Mouse (Mus musculus) hindbrain, embryonic 13.5 days (tissue): ENCODE measurements around the gene Lif. TPM values are rescaled to one million over a fixed set of nuclear protein-coding genes. Genes with fewer than 3 reads are reported as not detected.

Experiments
- ATAC-seq: fragments of 200-750 bp; cut with Nextera tagmentation; 2 replicates; pipeline ENCODE4 v1.8.0; 2017; ENCODE audit warnings: moderate TSS enrichment; ENCODE audit not compliant: low FRiP score
- H3K27ac ChIP-seq: fragments of 300-500 bp; sonication (generic); 2 replicates; pipeline ENCODE4 v1.5.1; 2015; ENCODE audit warnings: inconsistent platforms, mild to moderate bottlenecking, moderate library complexity
- H3K27me3 ChIP-seq: fragments of 300-500 bp; sonication (generic); 2 replicates; pipeline ENCODE4 v1.6.1; 2015; ENCODE audit warnings: mild to moderate bottlenecking, inconsistent platforms
- H3K36me3 ChIP-seq: fragments of 300-500 bp; sonication (generic); 2 replicates; pipeline ENCODE4 v1.6.1; 2015; ENCODE audit warnings: mild to moderate bottlenecking, inconsistent platforms
- H3K4me1 ChIP-seq: fragments of 300-500 bp; sonication (generic); replicated peaks from 2 replicates; pipeline ENCODE4 v1.6.1; 2015; ENCODE audit warnings: inconsistent platforms
- H3K4me2 ChIP-seq: fragments of 300-500 bp; sonication (generic); 2 replicates; pipeline ENCODE4 v1.6.1; 2015; ENCODE audit warnings: inconsistent platforms, mild to moderate bottlenecking, moderate library complexity
- H3K4me3 ChIP-seq: fragments of 300-500 bp; sonication (generic); 2 replicates; pipeline ENCODE4 v1.5.1; 2015; ENCODE audit warnings: mild to moderate bottlenecking, inconsistent platforms
- H3K9ac ChIP-seq: fragments of 300-500 bp; sonication (generic); 2 replicates; pipeline ENCODE4 v1.6.1; 2015; ENCODE audit warnings: mild to moderate bottlenecking, inconsistent platforms
- H3K9me3 ChIP-seq: fragments of 300-500 bp; sonication (generic); 2 replicates; pipeline ENCODE4 v1.6.1; 2016; ENCODE audit warnings: inconsistent platforms
- WGBS: fragments of 180-500 bp; shearing (Covaris S2); methylation state at CpG from one replicate; pipeline ENCODE4 v1.1.7; 2015; 5-methylcytosine and 5-hydroxymethylcytosine counted together
- polyA plus RNA-seq: library from polyadenylated mRNA; unstranded; fragments of >200 nt; fragmentation: Nextera tagmentation; extraction: Ambion mirVana; gene quantifications from 2 replicates; pipeline ENCODE4 v1.2.1, GENCODE M21; 2015

The Lif gene
- polyA plus RNA-seq, 1 experiment from 2014 or later: 0.08 TPM

DNA sequence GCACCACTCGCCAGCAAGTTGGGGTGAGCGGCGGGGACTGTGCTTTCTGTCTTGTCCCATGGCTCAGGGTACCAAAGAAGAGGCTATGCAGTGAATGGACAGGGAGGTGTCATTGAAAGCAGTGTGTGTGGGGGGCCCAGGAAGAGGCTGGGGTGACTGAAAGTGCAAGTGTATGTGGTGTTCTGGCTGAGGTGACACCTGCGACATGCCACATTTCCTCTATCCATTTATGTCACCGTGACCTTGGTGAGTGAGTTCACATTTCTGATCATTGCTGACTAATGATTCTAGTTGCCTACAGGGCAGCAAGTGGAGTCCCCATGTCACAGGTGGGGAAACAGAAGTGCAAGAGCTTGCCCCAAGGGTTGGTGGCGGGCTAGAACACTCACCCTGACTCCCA lies 11.1 kb downstream of the Lif start:
- Histone ChIP-seq H3K4me1 (peaks cover 14% of the 10 kb centered on the region), H3K27ac (no peak overlapping the region), H3K36me3 (no peaks in the 10 kb centered on the region), H3K9ac (no peak overlapping the region), H3K4me2 (no peak overlapping the region), H3K4me3 (no peak overlapping the region), H3K9me3 (no peaks in the 10 kb centered on the region), H3K27me3 (peaks cover 74% of the 10 kb centered on the region)
- WGBS: 87% methylated on average over 6 of the region's 6 CpGs
- no peak for ATAC-seq

GRCm38 (mm10) chr11:4270744-4271459 lies 13.5 kb downstream of the Lif start:
- no peak overlapping the region for H3K4me2 ChIP-seq
- no peaks in the 10 kb centered on the region for H3K9me3 ChIP-seq
- ATAC-seq: no peak
- 31% methylated on average over 19 of the region's 20 CpGs for WGBS
- peaks cover 50% of the 10 kb centered on the region for H3K27me3 ChIP-seq
- H3K36me3 ChIP-seq: no peaks in the 10 kb centered on the region
- H3K27ac ChIP-seq: no peak overlapping the region
- no peak overlapping the region for H3K4me3 ChIP-seq
- peaks cover 13% of the 10 kb centered on the region for H3K4me1 ChIP-seq
- no peak overlapping the region for H3K9ac ChIP-seq

DNA sequence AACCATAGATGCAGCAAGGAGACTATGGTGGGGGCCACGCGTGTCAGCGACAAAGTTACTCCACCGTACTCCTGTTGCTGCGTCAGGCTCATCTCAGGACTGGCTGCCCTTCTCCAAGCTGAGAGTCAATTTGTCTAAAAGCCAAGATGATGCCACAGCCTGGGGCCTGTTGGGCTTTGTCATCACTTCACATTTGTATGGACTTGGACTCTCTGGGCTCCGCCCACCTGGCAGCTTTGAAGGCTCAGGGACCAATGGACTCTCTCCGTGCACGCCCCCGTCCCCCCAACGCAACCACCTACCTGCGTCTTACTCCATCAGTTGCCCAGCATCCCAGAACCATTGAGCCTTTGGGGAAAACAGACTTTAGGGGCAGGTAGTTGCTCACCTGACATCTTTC lies 14.2 kb downstream of the Lif start:
- no peak overlapping the region for H3K9ac ChIP-seq
- no peak overlapping the region for H3K27ac ChIP-seq
- 57% methylated on average over 11 of the region's 11 CpGs for WGBS
- H3K4me2 ChIP-seq: no peak overlapping the region
- H3K27me3 ChIP-seq: peaks cover 44% of the 10 kb centered on the region
- no peaks in the 10 kb centered on the region for H3K36me3 ChIP-seq
- ATAC-seq: no peak
- peaks cover 9% of the 10 kb centered on the region for H3K4me1 ChIP-seq
- H3K9me3 ChIP-seq: no peaks in the 10 kb centered on the region
- no peak overlapping the region for H3K4me3 ChIP-seq

- H3K27me3 ChIP-seq: 0 out of 2 replicates have a peak, but pooled peaks cover 2% of the 10 kb centered on the region
- H3K4me3 ChIP-seq: no peak overlapping the region
- WGBS: 62% methylated on average over 11 of the region's 11 CpGs
- peaks cover 6% of the 10 kb centered on the region; the same call in 1 of the 2 replicates for H3K4me1 ChIP-seq
- H3K9ac ChIP-seq: no peak overlapping the region
- H3K36me3 ChIP-seq: no peaks in the 10 kb centered on the region
- no peaks in the 10 kb centered on the region for H3K9me3 ChIP-seq
- no peak overlapping the region for H3K27ac ChIP-seq
- no peak for ATAC-seq
- H3K4me2 ChIP-seq: no peak overlapping the region
Observed at GRCm38 (mm10) chr11:4276411-4276861, 19.1 kb downstream of the Lif start.

- H3K9ac ChIP-seq: no peak overlapping the region
- no peaks in the 10 kb centered on the region for H3K9me3 ChIP-seq
- H3K4me3 ChIP-seq: no peak overlapping the region
- 0 out of 2 replicates have a peak, but pooled peaks cover 2% of the 10 kb centered on the region for H3K27me3 ChIP-seq
- no peak overlapping the region for H3K27ac ChIP-seq
- H3K4me1 ChIP-seq: peaks cover 6% of the 10 kb centered on the region; the same call in 1 of the 2 replicates
- no peaks in the 10 kb centered on the region for H3K36me3 ChIP-seq
- 55% methylated on average over 7 of the region's 7 CpGs for WGBS
- no peak overlapping the region for H3K4me2 ChIP-seq
- no peak for ATAC-seq
Observed at GRCm38 (mm10) chr11:4279909-4280308, 22.6 kb downstream of the Lif start.

- Histone ChIP-seq H3K4me2 (no peak overlapping the region), H3K9ac (no peak overlapping the region), H3K9me3 (no peaks in the 10 kb centered on the region), H3K36me3 (no peaks in the 10 kb centered on the region), H3K27ac (no peak overlapping the region), H3K4me1 (peaks cover under 1% of the 10 kb centered on the region; the same call in 1 of the 2 replicates), H3K4me3 (no peak overlapping the region), H3K27me3 (0 out of 2 replicates have a peak, but pooled peaks cover 2% of the 10 kb centered on the region)
- WGBS: 86% methylated on average over 6 of the region's 6 CpGs
- ATAC-seq: no peak
Observed at GRCm38 (mm10) chr11:4281852-4282251, 24.5 kb downstream of the Lif start.

GRCm38 (mm10) chr11:4283627-4284026 lies 26.3 kb downstream of the Lif start:
- WGBS: 19% methylated on average over 4 of the region's 4 CpGs
- Histone ChIP-seq H3K36me3 (no peaks in the 10 kb centered on the region), H3K9ac (no peak overlapping the region), H3K4me1 (no peaks in the 10 kb centered on the region), H3K4me3 (no peak overlapping the region), H3K9me3 (no peaks in the 10 kb centered on the region), H3K4me2 (no peak overlapping the region), H3K27me3 (0 out of 2 replicates have a peak, but pooled peaks cover 2% of the 10 kb centered on the region), H3K27ac (no peak overlapping the region)
- no peak for ATAC-seq

DNA sequence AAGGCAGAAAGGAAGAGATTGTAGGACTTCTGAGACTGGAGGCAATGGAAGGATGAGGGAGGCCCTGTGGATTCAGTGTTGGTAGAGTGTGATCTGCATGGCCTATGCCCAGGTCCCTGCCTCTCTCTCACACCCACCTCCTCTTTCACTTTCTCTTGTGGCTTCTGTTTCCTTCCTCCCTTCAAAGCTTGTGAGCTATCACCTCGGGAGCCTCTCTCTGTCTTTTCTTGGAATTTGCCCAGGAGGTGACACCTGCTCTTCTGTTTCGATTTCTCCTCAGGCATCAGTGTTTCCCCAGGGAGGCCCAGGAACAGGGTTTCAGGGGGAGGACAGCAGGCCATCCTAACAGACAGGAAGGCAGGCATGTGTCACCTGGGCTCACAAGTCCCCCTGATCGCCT lies 31.9 kb downstream of the Lif start:
- H3K4me3 ChIP-seq: no peak overlapping the region
- H3K27ac ChIP-seq: no peak overlapping the region
- no peaks in the 10 kb centered on the region for H3K9me3 ChIP-seq
- no peak overlapping the region for H3K9ac ChIP-seq
- no peak for ATAC-seq
- no peaks in the 10 kb centered on the region for H3K4me1 ChIP-seq
- no peaks in the 10 kb centered on the region for H3K27me3 ChIP-seq
- 75% methylated on average over 3 of the region's 3 CpGs for WGBS
- no peak overlapping the region for H3K4me2 ChIP-seq
- no peaks in the 10 kb centered on the region for H3K36me3 ChIP-seq

- peaks cover 12% of the 10 kb centered on the region for H3K4me1 ChIP-seq
- H3K9me3 ChIP-seq: no peaks in the 10 kb centered on the region
- WGBS: 75% methylated on average over 6 of the region's 6 CpGs
- H3K4me2 ChIP-seq: no peak overlapping the region
- H3K9ac ChIP-seq: no peak overlapping the region
- H3K27me3 ChIP-seq: no peaks in the 10 kb centered on the region
- no peaks in the 10 kb centered on the region for H3K36me3 ChIP-seq
- H3K27ac ChIP-seq: no peak overlapping the region
- H3K4me3 ChIP-seq: no peak overlapping the region
- no peak for ATAC-seq
Observed at GRCm38 (mm10) chr11:4291639-4292038, 34.3 kb downstream of the Lif start.

DNA sequence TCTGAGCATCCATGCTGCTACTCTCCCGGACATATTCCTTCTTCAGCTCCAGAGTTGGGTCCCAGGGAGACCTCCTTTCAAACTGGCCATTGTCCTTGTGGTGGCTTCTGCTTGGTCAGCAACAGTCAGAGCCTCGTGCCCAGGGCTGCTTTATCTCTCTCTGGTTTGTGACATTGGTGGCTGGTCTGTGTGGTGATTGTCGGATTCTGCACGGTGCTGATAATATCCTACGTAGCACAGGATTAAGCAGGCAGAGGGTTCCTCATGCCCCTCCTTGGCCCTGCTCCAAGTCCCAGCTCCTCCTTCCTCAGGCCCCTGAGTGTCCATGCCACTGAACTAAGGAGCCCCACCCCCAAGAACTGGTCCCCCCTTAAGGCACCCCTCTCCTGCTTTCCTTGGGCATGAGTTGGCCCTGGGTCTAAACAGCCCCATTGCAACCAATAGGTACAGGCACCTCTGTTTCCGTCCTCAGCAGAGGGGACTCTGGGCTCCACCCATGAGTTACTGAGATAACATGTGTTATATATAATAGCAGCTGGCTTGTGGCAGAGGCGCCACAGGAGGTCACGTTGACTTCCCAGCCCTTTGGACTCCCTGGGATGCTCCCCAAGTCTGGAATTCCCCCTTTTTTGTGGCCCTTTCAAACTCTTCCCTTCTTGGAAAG lies 35.0 kb downstream of the Lif start:
- 77% methylated on average over 8 of the region's 8 CpGs for WGBS
- no peak overlapping the region for H3K4me2 ChIP-seq
- H3K27ac ChIP-seq: no peak overlapping the region
- no peak overlapping the region for H3K9ac ChIP-seq
- H3K36me3 ChIP-seq: no peaks in the 10 kb centered on the region
- no peak for ATAC-seq
- H3K27me3 ChIP-seq: no peaks in the 10 kb centered on the region
- no peak overlapping the region for H3K4me3 ChIP-seq
- H3K9me3 ChIP-seq: no peaks in the 10 kb centered on the region
- H3K4me1 ChIP-seq: peaks cover 14% of the 10 kb centered on the region

DNA sequence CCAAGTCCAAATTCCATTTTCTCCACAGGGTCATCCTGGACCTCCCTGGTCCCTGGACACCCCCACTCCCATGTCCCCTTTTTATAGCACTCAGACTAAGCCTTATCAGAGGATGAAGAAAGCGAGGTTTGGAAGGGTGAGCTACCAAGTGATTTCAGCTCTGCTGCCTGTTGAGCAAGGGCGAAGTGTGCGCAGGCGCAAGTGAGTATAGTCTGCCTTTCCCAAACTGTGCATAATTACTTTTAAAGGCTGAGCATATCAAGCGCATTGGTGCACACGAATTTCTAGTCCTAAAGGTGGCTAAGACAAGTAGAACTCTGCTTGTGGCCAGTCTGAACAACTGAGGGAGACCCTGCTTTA lies 35.5 kb downstream of the Lif start:
- H3K27ac ChIP-seq: no peak overlapping the region
- no peak overlapping the region for H3K4me2 ChIP-seq
- H3K9ac ChIP-seq: no peak overlapping the region
- peaks cover 14% of the 10 kb centered on the region for H3K4me1 ChIP-seq
- 92% methylated on average over 6 of the region's 6 CpGs for WGBS
- no peak overlapping the region for H3K4me3 ChIP-seq
- H3K27me3 ChIP-seq: no peaks in the 10 kb centered on the region
- no peaks in the 10 kb centered on the region for H3K9me3 ChIP-seq
- H3K36me3 ChIP-seq: no peaks in the 10 kb centered on the region
- no peak for ATAC-seq

DNA sequence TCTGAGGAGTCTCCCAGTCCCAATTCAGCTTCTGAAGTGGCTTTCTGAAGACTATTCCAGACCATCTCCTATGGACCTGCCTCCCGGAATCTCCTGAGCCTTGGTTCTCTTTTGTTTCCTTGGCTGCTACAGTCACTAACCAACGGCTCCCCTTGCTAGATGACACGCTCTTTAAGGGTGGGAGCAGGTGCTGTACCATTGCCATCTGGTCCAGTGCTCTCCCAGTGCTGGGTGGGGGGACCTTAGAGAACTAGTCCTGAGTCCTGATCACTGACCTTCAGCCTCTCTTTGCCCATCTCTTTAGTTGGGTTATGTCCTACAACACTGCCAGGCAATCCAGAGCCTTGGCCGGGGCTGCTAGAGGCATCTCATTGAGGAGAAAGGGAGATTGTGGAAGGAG lies 36.1 kb downstream of the Lif start:
- Histone ChIP-seq H3K27ac (no peak overlapping the region), H3K4me1 (peaks cover 14% of the 10 kb centered on the region), H3K36me3 (no peaks in the 10 kb centered on the region), H3K9ac (no peak overlapping the region), H3K9me3 (no peaks in the 10 kb centered on the region), H3K27me3 (no peaks in the 10 kb centered on the region), H3K4me3 (no peak overlapping the region), H3K4me2 (no peak overlapping the region)
- WGBS: 76% methylated on average over 4 of the region's 4 CpGs
- ATAC-seq: no peak

GRCm38 (mm10) chr11:4294047-4294446 lies 36.7 kb downstream of the Lif start:
- H3K4me3 ChIP-seq: no peak overlapping the region
- no peak overlapping the region for H3K9ac ChIP-seq
- H3K9me3 ChIP-seq: no peaks in the 10 kb centered on the region
- no peak overlapping the region for H3K4me2 ChIP-seq
- WGBS: 85% methylated on average over 6 of the region's 6 CpGs
- peaks cover 14% of the 10 kb centered on the region for H3K4me1 ChIP-seq
- H3K36me3 ChIP-seq: no peaks in the 10 kb centered on the region
- no peak overlapping the region for H3K27ac ChIP-seq
- H3K27me3 ChIP-seq: no peaks in the 10 kb centered on the region
- no peak for ATAC-seq
